Mouse (Mus musculus) urinary bladder, postnatal 0 days (tissue): Measurements from ENCODE around the gene Fam24a. TPM values are rescaled to one million over a fixed set of nuclear protein-coding genes. Genes with fewer than 3 reads are reported as not detected.

Experiments
- polyA plus RNA-seq: library from polyadenylated mRNA; unstranded; fragments of >200 nt; fragmentation: Nextera tagmentation; extraction: Ambion mirVana; gene quantifications from 2 replicates; pipeline ENCODE4 v1.2.1, GENCODE M21; 2015

The Fam24a gene
- polyA plus RNA-seq: not detected in 2 replicates

GRCm38 (mm10) chr7:131333564-131333963, at the start of gene Fam24a:
Gene Fam24a (plus strand): TSS chr7:131333864.

GRCm38 (mm10) chr7:131322192-131322591, 11.5 kb upstream of the Fam24a start, which contains the start of gene Cuzd1:
Gene Cuzd1 (minus strand): TSS chr7:131322292.

DNA sequence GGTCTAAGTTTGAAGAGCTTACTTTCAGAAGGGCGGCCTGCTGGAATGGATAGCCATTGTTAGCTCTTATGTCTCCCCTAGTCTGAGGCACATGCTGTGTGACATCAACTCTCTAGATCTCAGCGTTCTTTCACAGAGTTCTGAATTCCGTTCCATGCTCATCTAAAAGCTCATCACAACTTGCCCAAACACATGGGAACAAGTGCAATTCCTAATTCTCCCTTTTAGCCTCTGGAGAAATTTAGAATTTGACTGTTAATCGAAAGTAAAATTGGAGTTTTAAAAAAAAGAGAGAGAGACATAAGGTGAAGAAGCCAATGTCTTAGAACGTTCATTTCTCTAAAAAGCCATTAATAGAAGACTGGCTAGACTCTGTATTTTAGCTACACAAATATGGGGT, 4.2 kb upstream of the Fam24a start, which contains the start of gene Fam24b:
TSS of gene Fam24b (minus strand) at position 101 of the 400 bp plus-strand sequence.

GRCm38 (mm10) chr7:131362615-131363300, 29.1 kb downstream of the Fam24a start, which contains the start of gene 2310057M21Rik:
Gene 2310057M21Rik (minus strand): TSS chr7:131362759.

GRCm38 (mm10) chr7:131370648-131371469, 37.2 kb downstream of the Fam24a start, which contains the start of gene Pstk:
Gene Pstk (plus strand): TSS chr7:131371141.

Other genes with a start within 250 kb of the Fam24a start
- not detected in 2 replicates for gene 4933402N03Rik, start 187.6 kb upstream of the Fam24a start, polyA plus RNA-seq
- not detected in 2 replicates for gene 5430419D17Rik, start 159.5 kb upstream of the Fam24a start, polyA plus RNA-seq
- 0.05 and 0.18 TPM in 2 replicates for gene Cuzd1, start 11.6 kb upstream of the Fam24a start, polyA plus RNA-seq
- not detected in 2 replicates for gene Fam24b, start 4.3 kb upstream of the Fam24a start, polyA plus RNA-seq
- gene 2310057M21Rik, start 28.9 kb downstream of the Fam24a start, polyA plus RNA-seq: 14.3 and 16.4 TPM in 2 replicates
- gene Pstk, start 37.3 kb downstream of the Fam24a start, polyA plus RNA-seq: 66.0 and 78.8 TPM in 2 replicates
- 5.7 and 7.8 TPM in 2 replicates for gene Ikzf5, start 76.7 kb downstream of the Fam24a start, polyA plus RNA-seq
- gene Acadsb, start 76.7 kb downstream of the Fam24a start, polyA plus RNA-seq: 92.8 and 98.1 TPM in 2 replicates
- not detected in 2 replicates for gene Hmx3, start 209.0 kb downstream of the Fam24a start, polyA plus RNA-seq
- not detected in 2 replicates for gene Hmx2, start 214.9 kb downstream of the Fam24a start, polyA plus RNA-seq
- 84.2 and 85.7 TPM in 2 replicates for gene Bub3, start 226.4 kb downstream of the Fam24a start, polyA plus RNA-seq